Mouse (Mus musculus): ENCODE results near the gene Gtf2e1.

Gene Gtf2e1

GRCm38 (mm10) chr16:37478311-37479291 lies 61.0 kb downstream of the Gtf2e1 start:
- no peak for DNase-seq (ENCODE audit: low spot score in 2 of 2)

- no peak for DNase-seq (ENCODE audit: low spot score in 2 of 2)
Observed at GRCm38 (mm10) chr16:37472620-37473312, 66.8 kb downstream of the Gtf2e1 start.

- DNase-seq (ENCODE audit: low spot score in 2 of 2): no peak
Observed at GRCm38 (mm10) chr16:37469595-37469994, 70.0 kb downstream of the Gtf2e1 start.

- DNase-seq (ENCODE audit: low spot score in 2 of 2): no peak
Observed at GRCm38 (mm10) chr16:37463981-37464380, 75.6 kb downstream of the Gtf2e1 start.

- DNase-seq (ENCODE audit: low spot score in 2 of 2): no peak
Observed at GRCm38 (mm10) chr16:37462886-37463285, 76.7 kb downstream of the Gtf2e1 start.

- DNase-seq (ENCODE audit: low spot score in 2 of 2): no peak
Observed at GRCm38 (mm10) chr16:37461601-37462000, 78.0 kb downstream of the Gtf2e1 start.
